In genomic region chr16:31896971-31897774, GRCm38 (mm10) we compare ENCODE assay signal across 8 mouse cellular contexts. TPM values are rescaled to one million over a fixed set of nuclear protein-coding genes. Genes with fewer than 3 reads are reported as not detected.
DNase-seq lines count a peak whose midpoint lies in the region; ATAC-seq lines count a peak whose summit lies in the region.

No protein-coding gene starts in this region.

- H3K9ac ChIP-seq in stomach, embryonic 14.5 days (replicated peaks; ENCODE audit: low read depth, low read length): 0 out of 2 replicates have a peak overlapping the region, but pooled peaks have one; percentile 7

- no peak overlapping the region for H3K27ac ChIP-seq in stomach, embryonic 14.5 days (ENCODE audit: low read length)

- H3K27me3 ChIP-seq in stomach, embryonic 14.5 days (ENCODE audit: control insufficient read depth, insufficient read depth, low read length): no peaks in the 10 kb centered on the region

- ATAC-seq in megakaryocyte progenitor cell, adult 5-6 weeks (replicated peaks; ENCODE audit: poor library complexity): peak; percentile 48; the same call in 1 of the 2 replicates
- peak; percentile 60; the same call in 1 of the 2 replicates for ATAC-seq in stomach, embryonic 14.5 days (ENCODE audit: insufficient number of reproducible peaks, insufficient read depth, low FRiP score, low read depth)

- no peak overlapping the region for H3K4me3 ChIP-seq in stomach, embryonic 14.5 days (ENCODE audit: low read depth, low read length)

- peak overlapping the region; percentile 45 for H3K4me2 ChIP-seq in stomach, embryonic 14.5 days (replicated peaks; ENCODE audit: low read depth, low read length)

- H3K36me3 ChIP-seq in stomach, embryonic 14.5 days (ENCODE audit: control insufficient read depth, insufficient read depth, low read length): no peaks in the 10 kb centered on the region

- no peaks in the 10 kb centered on the region for H3K4me1 ChIP-seq in stomach, embryonic 14.5 days (ENCODE audit: control insufficient read depth, insufficient read depth, low read length)

- WGBS in stomach, embryonic 14.5 days: 13% methylated on average over 28 of the region's 29 CpGs

- peak; percentile 17 to 20 for DNase-seq in lung, adult 18-20 months
- DNase-seq in lung, postnatal 25 days (ENCODE audit: low spot score): no peak
- peak; percentile 87 for DNase-seq in embryo, embryonic 10 days (ENCODE audit: low spot score)
- DNase-seq in heart, postnatal 4 days: peak; percentile 52
- DNase-seq in left cerebral cortex, postnatal 10 days (ENCODE audit: extremely low spot score in 1 of 2, low spot score in 2 of 2): peak; percentile 66 to 81
- DNase-seq in natural killer cell, adult 2 months (ENCODE audit: low spot score in 2 of 2): no peak

- H3K9me3 ChIP-seq in stomach, embryonic 14.5 days (ENCODE audit: control insufficient read depth, low read depth, low read length): no peaks in the 10 kb centered on the region

- intact Hi-C loops in left cerebral cortex, postnatal 10 days (cut with DNase I): no loop called here

RNA-seq across cellular contexts. Expression of gene Meltf, which starts 18.6 kb away (rescaled TPM):
- total RNA-seq in heart, postnatal 4 days (2021): under 1 TPM in 1 of 2 experiments, not detected in 1; 0.07 TPM
- under 1 TPM; 0.36 to 0.61 TPM for total RNA-seq in left cerebral cortex, postnatal 10 days (2021)
- total RNA-seq in megakaryocyte progenitor cell, adult 5-6 weeks (2015): not detected in 2 replicates
- not detected in 2 replicates for total RNA-seq in megakaryocyte progenitor cell, adult 5-6 weeks (2017)
- 0.06 TPM in 1 of 2 replicates, not detected in the other for polyA plus RNA-seq in stomach, embryonic 14.5 days (2014; fragmentation: Nextera tagmentation; extraction: Ambion mirVana)

RNA-seq across cellular contexts. Expression of gene Pigz, which starts 36.5 kb away (rescaled TPM):
- total RNA-seq in heart, postnatal 4 days (2021): 1 to 10 TPM; 1.0 to 1.2 TPM
- 10 to 100 TPM in 1 of 2 experiments, 1 to 10 TPM in 1; 7.9 to 12.9 TPM for total RNA-seq in left cerebral cortex, postnatal 10 days (2021)
- total RNA-seq in megakaryocyte progenitor cell, adult 5-6 weeks (2015): not detected in 2 replicates
- not detected in 2 replicates for total RNA-seq in megakaryocyte progenitor cell, adult 5-6 weeks (2017)
- polyA plus RNA-seq in stomach, embryonic 14.5 days (2014; fragmentation: Nextera tagmentation; extraction: Ambion mirVana): 0.63 and 0.68 TPM in 2 replicates

RNA-seq across cellular contexts. Expression of gene 0610012G03Rik, which starts 51.1 kb away (rescaled TPM):
- total RNA-seq in heart, postnatal 4 days (2021): 10 to 100 TPM; 60.4 to 66.7 TPM
- 10 to 100 TPM; 52.4 to 54.4 TPM for total RNA-seq in left cerebral cortex, postnatal 10 days (2021)
- 22.7 and 28.3 TPM in 2 replicates for total RNA-seq in megakaryocyte progenitor cell, adult 5-6 weeks (2015)
- 10.3 and 14.1 TPM in 2 replicates for total RNA-seq in megakaryocyte progenitor cell, adult 5-6 weeks (2017)
- polyA plus RNA-seq in stomach, embryonic 14.5 days (2014; fragmentation: Nextera tagmentation; extraction: Ambion mirVana): 91.4 and 97.6 TPM in 2 replicates

RNA-seq across cellular contexts. Expression of gene Ncbp2, which starts 51.1 kb away (rescaled TPM):
- 10 to 100 TPM; 25.5 to 29.0 TPM for total RNA-seq in heart, postnatal 4 days (2021)
- 10 to 100 TPM; 44.8 to 45.9 TPM for total RNA-seq in left cerebral cortex, postnatal 10 days (2021)
- total RNA-seq in megakaryocyte progenitor cell, adult 5-6 weeks (2015): 39.7 and 43.1 TPM in 2 replicates
- total RNA-seq in megakaryocyte progenitor cell, adult 5-6 weeks (2017): 48.3 and 51.4 TPM in 2 replicates
- 115 and 116 TPM in 2 replicates for polyA plus RNA-seq in stomach, embryonic 14.5 days (2014; fragmentation: Nextera tagmentation; extraction: Ambion mirVana)

Comparison
In these comparisons a context has a peak if more than half of its experiments do, and no peak if none do; other contexts are left out.
1. DNase-seq: peak in lung, adult 18-20 months (2 of 2), embryo, embryonic 10 days (single experiment), heart, postnatal 4 days (single experiment) and left cerebral cortex, postnatal 10 days (2 of 2); none in lung, postnatal 25 days (single experiment) and natural killer cell, adult 2 months (0 of 2).